Mouse (Mus musculus): ENCODE measurements at regions not wholly inside any gene's neighbourhood (a gene's known extent, or its start where the extent isn't known, plus 50 kb on each side); places are given as distances from the start of the nearest gene placed in this dataset.

DNA sequence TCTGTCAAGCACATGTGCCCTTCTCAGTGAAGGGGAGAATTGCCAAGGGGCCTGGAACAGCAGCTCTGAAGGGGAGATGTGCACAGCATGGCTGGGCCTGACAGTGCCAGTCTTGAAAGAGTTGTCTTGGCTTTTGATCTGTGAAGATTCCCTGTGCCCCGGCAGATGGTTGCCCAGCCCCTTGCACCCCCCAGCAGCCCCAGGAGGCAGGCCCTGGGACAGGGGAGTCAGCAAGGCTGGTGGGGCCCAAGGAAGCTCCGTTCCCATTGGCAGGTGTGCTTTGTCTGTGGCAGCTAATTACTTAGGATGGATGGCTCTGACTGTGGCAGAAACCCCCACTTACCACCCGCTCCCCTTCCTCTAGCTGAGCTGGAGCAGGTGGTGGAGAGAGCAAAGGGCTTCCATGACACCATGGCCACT lies 58.6 kb downstream of the Tspan17 start:
- Histone ChIP-seq H3K4me3 (no peak overlapping the region), H3K27me3 (replicated peaks) (no peaks in the 10 kb centered on the region), H3K9ac (no peak overlapping the region), H3K4me1 (peaks cover 11% of the 10 kb centered on the region), H3K4me2 (no peak overlapping the region), H3K36me3 (replicated peaks) (no peaks in the 10 kb centered on the region), H3K27ac (peak overlapping the region; percentile 41; the same call in 1 of the 2 replicates), H3K9me3 (no peaks in the 10 kb centered on the region)
- ATAC-seq (replicated peaks) = 0 out of 2 replicates have a peak, but pooled peaks have one; percentile 48
- 46% methylated on average over 3 of the region's 3 CpGs for WGBS

DNA sequence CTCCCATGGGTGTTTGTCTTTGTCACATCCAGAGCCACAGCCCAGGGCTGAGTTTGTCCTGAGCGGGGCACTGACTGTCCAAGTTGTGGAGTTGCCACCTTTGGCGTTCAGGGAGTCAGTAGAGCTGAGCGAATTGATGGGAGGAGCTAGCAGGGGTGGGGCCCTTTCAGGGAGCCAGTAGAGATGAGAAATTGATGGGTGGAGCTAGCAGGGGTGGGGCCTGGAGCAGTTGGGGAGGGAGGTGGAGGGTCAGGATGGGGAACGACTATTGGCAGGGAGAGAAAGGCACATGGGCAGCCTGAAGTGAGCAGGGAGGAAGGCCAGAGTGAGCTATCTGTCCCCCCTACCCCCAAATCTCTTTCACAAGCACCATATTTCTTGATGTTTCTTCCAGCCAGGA lies 62.0 kb downstream of the Tspan17 start:
- Histone ChIP-seq H3K4me1 (peaks cover 17% of the 10 kb centered on the region), H3K4me2 (no peak overlapping the region), H3K27ac (no peak overlapping the region), H3K36me3 (replicated peaks) (no peaks in the 10 kb centered on the region), H3K9me3 (no peaks in the 10 kb centered on the region), H3K4me3 (no peak overlapping the region), H3K9ac (no peak overlapping the region), H3K27me3 (replicated peaks) (no peaks in the 10 kb centered on the region)
- no peak for ATAC-seq (replicated peaks)
- 49% methylated on average over 4 of the region's 4 CpGs for WGBS

GRCm38 (mm10) chr13:54855333-54856238 lies 66.4 kb downstream of the Tspan17 start:
- H3K9ac ChIP-seq = no peak overlapping the region
- WGBS = 28% methylated on average over 14 of the region's 14 CpGs

DNA sequence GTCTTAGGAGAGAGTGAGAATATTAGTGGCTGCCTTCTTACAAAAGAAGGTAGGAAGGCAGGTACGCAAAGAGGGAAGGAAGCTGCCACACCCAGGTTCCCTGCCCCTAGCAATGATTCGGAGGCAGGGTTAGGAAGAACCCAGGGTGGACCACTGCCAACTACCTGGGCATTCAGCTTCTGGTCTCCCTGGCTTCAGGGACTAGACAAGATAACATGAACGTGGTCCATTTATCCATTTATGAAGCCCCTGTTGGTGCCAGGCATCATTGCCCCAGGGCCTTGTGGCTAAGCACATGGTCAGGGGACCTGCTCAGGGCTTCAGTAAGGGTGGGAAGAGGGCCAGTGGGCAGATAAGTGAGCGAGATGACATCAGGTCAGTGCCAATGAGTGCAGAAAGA lies 73.8 kb downstream of the Tspan17 start:
- Histone ChIP-seq H3K36me3 (replicated peaks) (no peaks in the 10 kb centered on the region), H3K4me3 (no peak overlapping the region), H3K4me1 (peaks cover 2% of the 10 kb centered on the region; the same call in 1 of the 2 replicates), H3K9me3 (no peaks in the 10 kb centered on the region), H3K9ac (no peak overlapping the region), H3K27ac (no peak overlapping the region), H3K27me3 (replicated peaks) (no peaks in the 10 kb centered on the region), H3K4me2 (no peak overlapping the region)
- ATAC-seq (replicated peaks) = no peak
- 87% methylated on average over 4 of the region's 4 CpGs for WGBS

More at GRCm38 (mm10) chr13:54855333-54856238, 66.4 kb downstream of the Tspan17 start:
- Histone ChIP-seq H3K4me2 (no peak overlapping the region), H3K4me3 (no peak overlapping the region), H3K27ac (peak overlapping the region; percentile 31; the same call in 1 of the 2 replicates), H3K9me3 (no peaks in the 10 kb centered on the region), H3K4me1 (peaks cover 12% of the 10 kb centered on the region), H3K27me3 (replicated peaks) (no peaks in the 10 kb centered on the region), H3K36me3 (replicated peaks) (no peaks in the 10 kb centered on the region)
- peak; percentile 59 for ATAC-seq (replicated peaks)

DNA sequence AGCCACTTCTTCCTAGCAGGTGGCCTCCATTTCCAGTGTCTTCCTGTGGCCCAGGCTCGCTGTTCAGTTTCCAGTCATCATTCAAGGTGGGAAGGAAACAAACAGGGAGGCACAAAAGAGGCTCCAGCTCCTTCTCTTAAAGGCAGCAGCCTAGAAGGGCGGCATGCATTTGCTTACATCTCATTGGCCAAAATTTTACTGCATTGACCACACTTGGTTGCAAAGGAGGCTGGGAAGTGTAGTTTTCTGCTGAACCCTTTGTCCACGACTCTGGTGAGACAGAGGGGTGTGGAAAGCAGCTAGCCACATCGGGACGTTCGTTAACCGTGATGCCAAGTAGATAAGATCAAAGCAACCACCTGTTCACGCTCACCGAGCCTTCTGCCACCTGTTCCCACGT lies 74.9 kb downstream of the Tspan17 start:
- H3K4me3 ChIP-seq = no peak overlapping the region
- H3K27ac ChIP-seq = peak overlapping the region; percentile 16; the same call in 1 of the 2 replicates
- peaks cover 2% of the 10 kb centered on the region; the same call in 1 of the 2 replicates for H3K4me1 ChIP-seq
- 43% methylated on average over 10 of the region's 10 CpGs for WGBS
- H3K36me3 ChIP-seq (replicated peaks) = no peaks in the 10 kb centered on the region
- H3K9me3 ChIP-seq = no peaks in the 10 kb centered on the region
- peak; percentile 55 for ATAC-seq (replicated peaks)
- no peaks in the 10 kb centered on the region for H3K27me3 ChIP-seq (replicated peaks)
- no peak overlapping the region for H3K9ac ChIP-seq
- no peak overlapping the region for H3K4me2 ChIP-seq

DNA sequence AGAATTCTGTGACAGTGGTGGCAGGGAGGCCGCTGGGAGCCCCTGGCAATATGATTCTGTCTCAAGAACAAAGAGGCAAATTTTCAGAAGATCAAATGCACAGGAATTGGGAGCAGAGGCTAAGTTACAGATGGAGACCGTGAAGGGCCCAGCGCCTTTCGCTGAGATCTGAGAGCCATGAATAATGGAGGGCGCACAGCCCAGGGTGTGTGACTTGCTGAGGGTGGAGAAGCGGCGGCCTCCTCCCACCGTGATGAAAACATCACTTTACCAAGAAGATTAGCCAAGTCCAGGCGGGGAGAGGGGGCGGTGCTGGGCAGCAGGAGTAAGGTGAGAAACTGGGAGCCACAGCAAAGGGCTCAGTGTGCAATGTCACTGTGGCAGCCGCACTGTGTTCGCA lies 77.2 kb upstream of the Unc5a start:
- H3K27me3 ChIP-seq (replicated peaks) = no peaks in the 10 kb centered on the region
- no peak overlapping the region for H3K4me3 ChIP-seq
- peaks cover 32% of the 10 kb centered on the region for H3K4me1 ChIP-seq
- WGBS = 21% methylated on average over 12 of the region's 12 CpGs
- H3K4me2 ChIP-seq = no peak overlapping the region
- H3K9me3 ChIP-seq = no peaks in the 10 kb centered on the region
- no peak overlapping the region for H3K27ac ChIP-seq
- no peak overlapping the region; the same call in 1 of the 2 replicates for H3K9ac ChIP-seq
- H3K36me3 ChIP-seq (replicated peaks) = no peaks in the 10 kb centered on the region
- no peak for ATAC-seq (replicated peaks)

DNA sequence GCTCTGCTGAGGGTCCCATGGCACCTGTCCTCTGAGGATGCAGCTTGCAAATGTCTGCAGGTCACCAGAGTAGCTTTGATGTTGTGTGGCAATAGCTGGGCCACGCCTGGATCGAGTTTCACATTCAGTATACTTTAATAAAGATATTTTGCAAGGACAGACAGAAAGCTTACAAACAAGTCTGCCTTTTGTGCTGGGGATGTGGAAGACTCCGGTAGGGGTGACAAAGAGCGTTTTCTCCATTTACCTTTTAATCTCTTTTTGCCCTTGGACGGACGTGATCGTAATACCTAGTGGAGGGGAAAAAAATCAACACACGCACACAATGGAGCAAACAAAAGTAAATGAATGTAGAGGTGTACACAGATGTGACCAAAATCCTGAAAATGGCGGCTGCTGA lies 75.3 kb upstream of the Unc5a start:
- Histone ChIP-seq H3K27me3 (replicated peaks) (no peaks in the 10 kb centered on the region), H3K9ac (peak overlapping the region; percentile 39; the same call in 1 of the 2 replicates), H3K4me1 (peaks cover 32% of the 10 kb centered on the region), H3K4me3 (no peak overlapping the region), H3K9me3 (no peaks in the 10 kb centered on the region), H3K27ac (peak overlapping the region; percentile 90), H3K4me2 (peak overlapping the region; percentile 49), H3K36me3 (replicated peaks) (no peaks in the 10 kb centered on the region)
- no peak for ATAC-seq (replicated peaks)
- 26% methylated on average over 9 of the region's 9 CpGs for WGBS

- Histone ChIP-seq H3K4me2 (peak overlapping the region; percentile 49), H3K36me3 (replicated peaks) (no peaks in the 10 kb centered on the region), H3K9me3 (no peaks in the 10 kb centered on the region), H3K4me1 (peaks cover 32% of the 10 kb centered on the region), H3K9ac (peak overlapping the region; percentile 39), H3K27ac (peak overlapping the region; percentile 90), H3K27me3 (replicated peaks) (no peaks in the 10 kb centered on the region), H3K4me3 (peak overlapping the region; percentile 21)
- peak; percentile 82 for ATAC-seq (replicated peaks)
- WGBS = 1% methylated on average over 38 of the region's 38 CpGs
These were observed 74.7 kb upstream of the Unc5a start for GRCm38 (mm10) chr13:54874291-54875200.

DNA sequence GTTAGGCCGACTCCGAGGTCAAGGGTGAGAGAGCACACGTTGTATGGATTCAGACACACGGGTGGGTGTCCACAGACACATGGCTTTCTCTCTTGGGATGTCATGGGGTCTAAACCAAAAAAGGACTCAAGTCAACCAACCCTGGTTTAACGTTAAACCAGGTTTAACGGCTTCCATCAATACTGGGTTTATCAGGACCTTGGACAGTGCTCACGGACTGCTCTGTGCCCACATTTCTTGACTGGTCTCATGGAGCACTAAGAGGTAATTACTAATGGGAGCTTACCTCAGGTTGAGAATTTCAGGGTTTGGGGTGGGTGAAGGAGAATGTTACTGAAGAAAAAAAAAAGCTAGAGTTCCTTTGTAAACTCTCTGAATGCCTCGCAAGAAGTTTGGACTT lies 72.7 kb upstream of the Unc5a start:
- Histone ChIP-seq H3K9me3 (no peaks in the 10 kb centered on the region), H3K36me3 (replicated peaks) (no peaks in the 10 kb centered on the region), H3K27me3 (replicated peaks) (no peaks in the 10 kb centered on the region), H3K4me2 (no peak overlapping the region), H3K9ac (no peak overlapping the region), H3K27ac (no peak overlapping the region), H3K4me1 (peaks cover 42% of the 10 kb centered on the region), H3K4me3 (no peak overlapping the region)
- WGBS = 37% methylated on average over 8 of the region's 8 CpGs
- ATAC-seq (replicated peaks) = no peak

GRCm38 (mm10) chr13:54877656-54878055 lies 71.6 kb upstream of the Unc5a start:
- H3K27me3 ChIP-seq (replicated peaks) = no peaks in the 10 kb centered on the region
- H3K9ac ChIP-seq = no peak overlapping the region
- no peak overlapping the region for H3K4me3 ChIP-seq
- no peaks in the 10 kb centered on the region for H3K36me3 ChIP-seq (replicated peaks)
- WGBS = 77% methylated on average over 8 of the region's 8 CpGs
- H3K9me3 ChIP-seq = no peaks in the 10 kb centered on the region
- no peak overlapping the region for H3K4me2 ChIP-seq
- peaks cover 32% of the 10 kb centered on the region for H3K4me1 ChIP-seq
- H3K27ac ChIP-seq = no peak overlapping the region
- ATAC-seq (replicated peaks) = no peak

- peaks cover 34% of the 10 kb centered on the region for H3K4me1 ChIP-seq
- no peak overlapping the region for H3K4me3 ChIP-seq
- no peak overlapping the region for H3K27ac ChIP-seq
- no peak overlapping the region for H3K4me2 ChIP-seq
- H3K36me3 ChIP-seq (replicated peaks) = no peaks in the 10 kb centered on the region
- H3K9me3 ChIP-seq = no peaks in the 10 kb centered on the region
- ATAC-seq (replicated peaks) = no peak
- WGBS = 71% methylated on average over 5 of the region's 5 CpGs
- H3K9ac ChIP-seq = no peak overlapping the region
- H3K27me3 ChIP-seq (replicated peaks) = no peaks in the 10 kb centered on the region
These were observed 69.9 kb upstream of the Unc5a start for GRCm38 (mm10) chr13:54879325-54879724.

DNA sequence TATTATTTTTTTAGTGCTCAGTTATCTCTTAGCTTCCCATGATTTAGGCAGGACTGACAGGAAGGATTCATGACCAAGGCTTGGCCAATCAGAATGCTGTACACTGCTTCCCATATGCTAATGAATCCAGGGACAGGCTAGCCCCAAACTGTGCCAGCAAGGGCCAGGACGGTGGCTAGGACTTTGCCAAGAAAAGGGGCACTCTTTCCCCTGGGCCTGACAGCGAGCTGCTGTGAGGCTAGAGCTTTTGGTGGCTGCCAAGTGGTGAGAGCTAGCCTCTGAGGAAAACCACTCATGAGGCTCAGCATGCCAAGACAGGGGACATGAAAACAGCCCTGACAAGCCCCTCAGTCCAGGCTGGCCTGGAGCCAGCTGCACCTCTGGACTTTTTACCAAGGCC lies 69.0 kb upstream of the Unc5a start:
- Histone ChIP-seq H3K4me3 (no peak overlapping the region), H3K4me2 (no peak overlapping the region), H3K9me3 (no peaks in the 10 kb centered on the region), H3K27me3 (replicated peaks) (no peaks in the 10 kb centered on the region), H3K36me3 (replicated peaks) (no peaks in the 10 kb centered on the region), H3K27ac (no peak overlapping the region), H3K4me1 (peaks cover 34% of the 10 kb centered on the region), H3K9ac (no peak overlapping the region)
- no peak for ATAC-seq (replicated peaks)
- WGBS = 38% methylated on average over 2 of the region's 2 CpGs

All from midbrain, embryonic 15.5 days (tissue).